Mouse (Mus musculus) heart, embryonic 10.5 days (tissue): ENCODE measurements around the gene Pip5k1b. TPM values are rescaled to one million over a fixed set of nuclear protein-coding genes. Genes with fewer than 3 reads are reported as not detected.

Source experiments
- DNase-seq: peaks from one replicate; pipeline ENCODE4 v3.0.0-alpha.2; 2017; ENCODE audit warnings: low spot score
- H3K27ac ChIP-seq: fragments of 300-500 bp; sonication (generic); 2 replicates; pipeline ENCODE4 v1.5.1; 2016; ENCODE audit warnings: mild to moderate bottlenecking
- H3K27me3 ChIP-seq: fragments of 300-500 bp; sonication (generic); 2 replicates; pipeline ENCODE4 v1.6.1; 2016; ENCODE audit warnings: mild to moderate bottlenecking; ENCODE audit not compliant: poor library complexity, insufficient read depth, severe bottlenecking
- H3K36me3 ChIP-seq: fragments of 300-500 bp; sonication (generic); 2 replicates; pipeline ENCODE4 v1.6.1; 2016; ENCODE audit warnings: mild to moderate bottlenecking, moderate library complexity
- H3K4me1 ChIP-seq: fragments of 300-500 bp; sonication (generic); 2 replicates; pipeline ENCODE4 v1.6.1; 2016; ENCODE audit warnings: mild to moderate bottlenecking
- H3K4me3 ChIP-seq: fragments of 300-500 bp; sonication (generic); 2 replicates; pipeline ENCODE4 v1.5.1; 2016; ENCODE audit warnings: mild to moderate bottlenecking, moderate library complexity
- H3K9me3 ChIP-seq: fragments of 300-500 bp; sonication (generic); 2 replicates; pipeline ENCODE4 v1.6.1; 2016; ENCODE audit warnings: mild to moderate bottlenecking, moderate library complexity
- WGBS: fragments of 180-500 bp; shearing (Covaris S2); methylation state at CpG from one replicate; pipeline ENCODE4 v1.1.7; 2016; 5-methylcytosine and 5-hydroxymethylcytosine counted together
- polyA plus RNA-seq: library from polyadenylated mRNA; unstranded; fragments of >200 nt; fragmentation: Nextera tagmentation; extraction: Ambion mirVana; gene quantifications from 2 replicates; pipeline ENCODE4 v1.2.1, GENCODE M21; 2016

The Pip5k1b gene
- polyA plus RNA-seq, 1 experiment from 2014 or later, result 6.3 TPM

DNA sequence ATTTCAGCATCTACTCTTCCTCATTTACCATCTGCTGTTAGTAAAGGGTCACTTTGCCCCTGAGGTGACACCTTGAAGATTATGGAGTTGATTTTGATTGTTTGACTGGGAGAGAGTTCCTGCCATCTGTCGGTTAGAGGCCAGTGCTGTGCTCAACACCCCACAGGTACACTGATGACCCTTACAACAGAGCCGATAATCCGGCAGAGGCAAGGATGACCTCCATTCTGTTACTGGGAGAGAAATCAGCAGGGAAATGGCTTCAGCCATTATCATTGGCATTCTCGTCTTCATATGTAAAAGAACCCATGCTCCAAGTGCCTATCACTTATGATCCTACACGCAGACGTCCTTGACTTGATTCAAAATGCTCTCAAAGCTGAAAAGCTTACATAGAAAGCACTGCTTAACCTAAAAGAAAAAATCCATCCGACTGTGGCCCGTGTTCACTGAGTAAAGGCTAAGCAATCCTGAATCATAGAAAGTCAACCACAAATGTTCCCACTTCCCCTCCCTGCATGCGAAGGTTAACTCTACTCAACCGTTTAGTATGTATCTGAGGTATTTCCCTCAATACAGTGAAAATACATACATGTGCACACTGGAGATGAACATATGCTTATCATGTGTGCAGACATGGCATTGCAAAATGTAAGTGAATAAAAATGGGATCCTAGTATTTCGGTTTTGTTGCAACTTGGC lies 146.7 kb downstream of the Pip5k1b start:
- Histone ChIP-seq H3K4me1 (0 out of 2 replicates have a peak, but pooled peaks cover 3% of the 10 kb centered on the region), H3K27me3 (no peaks in the 10 kb centered on the region), H3K9me3 (no peaks in the 10 kb centered on the region), H3K36me3 (0 out of 2 replicates have a peak, but pooled peaks cover 3% of the 10 kb centered on the region), H3K27ac (no peak overlapping the region), H3K4me3 (no peak overlapping the region)
- 83% methylated on average over 11 of the region's 11 CpGs for WGBS
- peak; percentile 48 for DNase-seq

DNA sequence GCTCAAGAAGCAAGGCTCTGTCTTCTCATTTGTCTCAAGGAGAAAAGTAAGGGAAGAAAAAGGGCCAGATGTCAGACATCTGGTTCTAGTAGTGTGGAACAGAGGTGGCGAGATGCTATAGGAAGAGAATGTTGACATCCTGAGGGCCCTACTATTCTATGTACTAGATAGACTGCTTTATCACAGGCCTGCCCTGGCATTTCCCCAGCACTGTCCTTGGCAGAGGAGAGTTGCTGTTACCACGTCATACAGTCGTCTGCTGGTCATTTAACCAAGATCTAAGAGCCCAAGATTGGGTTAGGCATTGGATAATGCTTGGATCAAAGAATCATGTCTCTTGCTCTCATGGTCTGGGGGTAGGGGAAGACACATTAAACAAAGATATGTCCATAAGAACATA lies 151.0 kb downstream of the Pip5k1b start:
- DNase-seq, result no peak
- 91% methylated on average over 3 of the region's 3 CpGs for WGBS
- Histone ChIP-seq H3K9me3 (no peaks in the 10 kb centered on the region), H3K27me3 (no peaks in the 10 kb centered on the region), H3K4me3 (no peak overlapping the region), H3K27ac (no peak overlapping the region), H3K4me1 (peaks cover 13% of the 10 kb centered on the region), H3K36me3 (0 out of 2 replicates have a peak, but pooled peaks cover 3% of the 10 kb centered on the region)

DNA sequence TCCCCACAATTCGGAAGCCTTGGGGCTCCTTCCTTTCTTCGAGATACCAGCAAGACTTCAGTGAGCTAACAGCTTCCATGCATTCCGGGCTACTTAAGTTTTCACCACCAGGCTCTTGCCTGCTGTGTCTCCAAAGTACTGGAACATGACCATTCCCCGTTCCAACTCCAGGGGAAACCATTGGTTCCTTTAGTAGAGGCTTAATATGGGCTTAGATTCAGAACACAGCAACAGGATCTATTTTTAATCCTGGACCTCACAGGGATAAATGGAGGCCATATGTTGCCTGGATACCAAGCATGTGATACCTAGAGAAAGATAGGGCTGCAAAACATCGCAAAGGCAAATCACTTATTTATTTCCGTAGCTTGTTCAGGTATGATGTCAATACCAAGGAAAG lies 152.4 kb downstream of the Pip5k1b start:
- no peaks in the 10 kb centered on the region for H3K36me3 ChIP-seq

DNA sequence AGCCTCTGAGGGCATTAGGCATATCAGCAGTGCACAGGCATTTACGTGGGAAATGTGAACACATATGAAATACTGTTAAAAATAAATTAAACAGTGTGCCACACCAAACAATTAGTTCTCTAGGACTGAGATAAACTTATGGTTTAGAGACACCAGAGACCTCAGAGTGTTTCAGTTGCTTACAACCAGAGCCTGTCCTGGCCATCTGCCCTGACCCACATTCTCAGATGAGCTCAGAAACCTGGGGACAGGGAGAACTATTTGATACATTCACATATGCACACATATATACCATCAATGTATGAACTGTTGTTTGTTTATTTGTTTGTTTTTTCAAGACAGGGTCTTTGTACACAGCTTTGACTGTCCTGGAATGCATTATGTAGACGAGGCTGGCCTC lies 161.8 kb downstream of the Pip5k1b start:
- WGBS, result 73% methylated on average over 2 of the region's 2 CpGs
- H3K27me3 ChIP-seq, result no peaks in the 10 kb centered on the region
- no peak overlapping the region for H3K27ac ChIP-seq

More for the DNA sequence above, 152.4 kb downstream of the Pip5k1b start:
- H3K27ac ChIP-seq, result no peak overlapping the region
- 74% methylated on average over 6 of the region's 6 CpGs for WGBS
- peaks cover 13% of the 10 kb centered on the region for H3K4me1 ChIP-seq
- no peak overlapping the region for H3K4me3 ChIP-seq
- DNase-seq, result no peak
- H3K9me3 ChIP-seq, result no peaks in the 10 kb centered on the region
- no peaks in the 10 kb centered on the region for H3K27me3 ChIP-seq

DNA sequence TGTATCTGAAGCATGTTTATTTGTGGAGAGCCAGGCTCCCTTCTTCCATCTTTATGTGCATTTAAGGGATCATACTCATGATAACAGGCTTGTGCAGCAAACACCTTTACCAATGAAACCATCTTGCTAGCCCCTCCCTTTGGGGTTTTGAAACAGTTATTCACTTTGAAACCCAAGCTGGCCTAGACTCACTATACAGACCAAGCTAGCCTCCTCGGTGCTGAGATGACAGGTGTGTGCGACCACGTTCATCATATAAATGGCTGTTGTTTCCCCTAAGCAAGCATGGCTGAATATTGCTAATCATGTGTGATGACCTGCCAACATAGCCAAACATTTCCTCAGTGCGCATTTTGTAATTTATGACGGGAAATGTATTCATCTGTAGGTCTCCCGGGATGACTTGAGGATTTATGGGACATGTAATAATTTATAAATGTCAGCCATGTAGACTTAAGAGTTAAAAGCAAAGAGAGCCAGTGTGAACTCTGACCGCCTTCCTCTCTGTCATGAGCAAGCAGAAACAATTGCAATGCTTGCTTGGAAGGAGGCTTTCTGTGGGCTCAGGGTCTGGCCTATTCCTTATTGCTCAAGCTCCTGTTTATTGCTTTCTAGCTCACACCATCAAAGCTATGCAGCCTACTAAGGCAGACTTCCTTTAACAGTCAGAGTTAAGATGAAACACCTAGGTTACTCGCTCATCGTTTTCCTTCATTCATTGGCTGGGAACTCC lies 164.0 kb downstream of the Pip5k1b start:
- Histone ChIP-seq H3K4me3 (no peak overlapping the region), H3K27ac (no peak overlapping the region), H3K27me3 (no peaks in the 10 kb centered on the region), H3K36me3 (peaks cover 19% of the 10 kb centered on the region), H3K4me1 (no peaks in the 10 kb centered on the region), H3K9me3 (no peaks in the 10 kb centered on the region)
- DNase-seq, result no peak
- WGBS, result 86% methylated on average over 9 of the region's 9 CpGs

More for the DNA sequence above, 161.8 kb downstream of the Pip5k1b start:
- H3K4me3 ChIP-seq, result no peak overlapping the region
- peaks cover 11% of the 10 kb centered on the region; the same call in 1 of the 2 replicates for H3K36me3 ChIP-seq
- H3K9me3 ChIP-seq, result no peaks in the 10 kb centered on the region
- DNase-seq, result no peak
- no peaks in the 10 kb centered on the region for H3K4me1 ChIP-seq

- Histone ChIP-seq H3K4me1 (peaks cover 12% of the 10 kb centered on the region), H3K9me3 (no peaks in the 10 kb centered on the region), H3K27me3 (no peaks in the 10 kb centered on the region), H3K27ac (no peak overlapping the region), H3K4me3 (no peak overlapping the region), H3K36me3 (peaks cover 21% of the 10 kb centered on the region)
- DNase-seq, result no peak
- WGBS, result 90% methylated on average over 22 of the region's 22 CpGs
These were observed 168.5 kb downstream of the Pip5k1b start for GRCm38 (mm10) chr19:24386956-24387865.

GRCm38 (mm10) chr19:24378470-24378869 lies 177.2 kb downstream of the Pip5k1b start:
- H3K27ac ChIP-seq, result no peak overlapping the region
- WGBS, result 21% methylated on average over 6 of the region's 6 CpGs
- no peak overlapping the region for H3K4me3 ChIP-seq

DNA sequence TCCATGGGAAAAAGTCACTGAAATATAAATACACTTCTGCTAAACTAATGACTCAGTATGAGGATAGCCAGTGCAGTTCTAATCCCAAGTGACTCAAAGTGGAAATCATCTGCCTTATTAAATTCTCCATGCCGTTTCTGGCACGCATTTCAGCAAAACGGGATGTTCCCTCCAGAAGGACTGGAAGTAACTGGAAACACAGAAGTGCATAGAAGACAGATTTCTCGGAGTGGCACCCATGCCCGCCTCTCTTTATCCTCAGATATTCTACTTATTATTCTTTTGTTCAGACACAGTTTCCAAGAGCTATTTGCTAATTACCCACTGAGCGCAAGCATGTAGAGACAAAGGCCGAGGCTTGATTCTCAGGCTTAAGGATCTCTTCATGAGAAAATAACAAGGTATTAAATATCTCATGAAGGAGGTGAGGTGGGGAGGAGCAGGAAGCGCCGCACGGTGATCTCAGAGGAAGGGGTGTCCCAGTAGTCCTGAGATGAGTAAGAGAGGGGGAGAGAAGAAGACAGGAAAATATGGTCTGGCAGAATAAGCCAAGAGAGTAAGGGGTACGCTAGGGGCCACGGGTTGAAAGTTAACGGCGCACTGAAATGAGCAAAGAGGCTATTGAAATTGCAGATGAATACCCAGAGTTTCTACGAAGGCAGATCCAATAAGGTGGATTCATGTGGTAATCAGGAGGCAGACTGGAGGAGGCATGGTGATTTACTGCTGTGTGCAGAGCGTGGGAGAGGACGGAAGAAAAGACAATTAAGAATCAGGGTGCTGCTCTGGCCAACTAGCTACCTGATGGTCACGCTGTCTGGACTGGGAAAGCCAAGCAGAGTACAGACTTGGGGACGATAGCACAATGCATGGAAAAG lies 183.7 kb downstream of the Pip5k1b start:
- H3K4me3 ChIP-seq, result no peak overlapping the region
- no peak for DNase-seq

More at GRCm38 (mm10) chr19:24378470-24378869, 177.2 kb downstream of the Pip5k1b start:
- Histone ChIP-seq H3K27me3 (no peaks in the 10 kb centered on the region), H3K4me1 (peaks cover 19% of the 10 kb centered on the region), H3K9me3 (no peaks in the 10 kb centered on the region), H3K36me3 (peaks cover 6% of the 10 kb centered on the region; the same call in 1 of the 2 replicates)
- no peak for DNase-seq

GRCm38 (mm10) chr19:24368419-24368818 lies 187.3 kb downstream of the Pip5k1b start:
- no peaks in the 10 kb centered on the region for H3K4me1 ChIP-seq
- H3K27me3 ChIP-seq, result no peaks in the 10 kb centered on the region
- H3K27ac ChIP-seq, result no peak overlapping the region
- DNase-seq, result no peak
- 80% methylated on average over 6 of the region's 6 CpGs for WGBS
- H3K4me3 ChIP-seq, result no peak overlapping the region
- no peaks in the 10 kb centered on the region for H3K9me3 ChIP-seq
- H3K36me3 ChIP-seq, result no peaks in the 10 kb centered on the region

More for the DNA sequence above, 183.7 kb downstream of the Pip5k1b start:
- Histone ChIP-seq H3K9me3 (no peaks in the 10 kb centered on the region), H3K4me1 (no peaks in the 10 kb centered on the region), H3K27ac (no peak overlapping the region), H3K36me3 (no peaks in the 10 kb centered on the region), H3K27me3 (no peaks in the 10 kb centered on the region)
- 87% methylated on average over 19 of the region's 19 CpGs for WGBS

GRCm38 (mm10) chr19:24367722-24368121 lies 187.9 kb downstream of the Pip5k1b start:
- Histone ChIP-seq H3K4me1 (peaks cover 3% of the 10 kb centered on the region; the same call in 1 of the 2 replicates), H3K27me3 (no peaks in the 10 kb centered on the region), H3K4me3 (no peak overlapping the region), H3K9me3 (no peaks in the 10 kb centered on the region), H3K36me3 (no peaks in the 10 kb centered on the region), H3K27ac (no peak overlapping the region)
- 87% methylated on average over 4 of the region's 4 CpGs for WGBS
- DNase-seq, result no peak

GRCm38 (mm10) chr19:24366747-24367146 lies 188.9 kb downstream of the Pip5k1b start:
- WGBS, result 91% methylated on average over 1 of the region's 1 CpGs
- peaks cover 9% of the 10 kb centered on the region; the same call in 1 of the 2 replicates for H3K4me1 ChIP-seq
- no peaks in the 10 kb centered on the region for H3K27me3 ChIP-seq
- no peak overlapping the region for H3K4me3 ChIP-seq
- no peaks in the 10 kb centered on the region for H3K36me3 ChIP-seq
- H3K27ac ChIP-seq, result no peak overlapping the region
- no peak for DNase-seq
- no peaks in the 10 kb centered on the region for H3K9me3 ChIP-seq
